Mouse (Mus musculus): ENCODE measurements around the gene Olfr459.

- TF ChIP-seq USF1 (IDR thresholded peaks at IDR 0.05; ENCODE audit: low read depth) (no peak), E2F4 (IDR thresholded peaks at IDR 0.05; ENCODE audit: insufficient read depth) (no peak), POLR2AphosphoS2 (IDR thresholded peaks at IDR 0.05; ENCODE audit: insufficient read length, low read depth) (no peak), MYOG (IDR thresholded peaks at IDR 0.05; ENCODE audit: control insufficient read depth in 1 of 3, insufficient read depth in 1 of 3, insufficient read length in 2 of 3, low read depth in 2 of 3) (no peak)
Measured at GRCm38 (mm10) chr6:41757199-41757598, 17.8 kb downstream of the Olfr459 start.
